Mouse (Mus musculus) forebrain, embryonic 12.5 days (tissue): ENCODE measurements around the gene Atad2b. TPM values are rescaled to one million over a fixed set of nuclear protein-coding genes. Genes with fewer than 3 reads are reported as not detected.
"Not testable (repeated sequence)": the region's sequence is repeated elsewhere in the genome, so short reads cannot be mapped to it uniquely, and the experiment has no call there.

ENCODE experiments used
- ATAC-seq: fragments of 200-750 bp; cut with Nextera tagmentation; 2 replicates; pipeline ENCODE4 v1.8.0; 2017; ENCODE audit warnings: moderate TSS enrichment; ENCODE audit not compliant: low FRiP score
- H3K27ac ChIP-seq: fragments of 300-500 bp; sonication (generic); 2 replicates; pipeline ENCODE4 v1.5.1; 2016; ENCODE audit warnings: mild to moderate bottlenecking
- H3K27me3 ChIP-seq: fragments of 300-500 bp; sonication (generic); 2 replicates; pipeline ENCODE4 v1.6.1; 2016; ENCODE audit warnings: mild to moderate bottlenecking
- H3K36me3 ChIP-seq: fragments of 300-500 bp; sonication (generic); replicated peaks from 2 replicates; pipeline ENCODE4 v1.6.1; 2016; ENCODE audit warnings: mild to moderate bottlenecking
- H3K4me1 ChIP-seq: fragments of 300-500 bp; sonication (generic); 2 replicates; pipeline ENCODE4 v1.6.1; 2016
- H3K4me2 ChIP-seq: fragments of 300-500 bp; sonication (generic); 2 replicates; pipeline ENCODE4 v1.6.1; 2016; ENCODE audit warnings: mild to moderate bottlenecking, moderate library complexity
- H3K4me3 ChIP-seq: fragments of 300-500 bp; sonication (generic); replicated peaks from 2 replicates; pipeline ENCODE4 v1.5.1; 2016; ENCODE audit warnings: mild to moderate bottlenecking
- H3K9ac ChIP-seq: fragments of 300-500 bp; sonication (generic); 2 replicates; pipeline ENCODE4 v1.6.1; 2016; ENCODE audit warnings: mild to moderate bottlenecking
- H3K9me3 ChIP-seq: fragments of 300-500 bp; sonication (generic); 2 replicates; pipeline ENCODE4 v1.6.1; 2016
- WGBS: fragments of 180-500 bp; shearing (Covaris S2); methylation state at CpG from one replicate; pipeline ENCODE4 v1.1.7; 2016; 5-methylcytosine and 5-hydroxymethylcytosine counted together
- polyA plus RNA-seq: library from polyadenylated mRNA; unstranded; fragments of >200 nt; fragmentation: Nextera tagmentation; extraction: Ambion mirVana; gene quantifications from 2 replicates; pipeline ENCODE4 v1.2.1, GENCODE M21; 2016

Atad2b gene
- polyA plus RNA-seq, 1 experiment from 2014 or later = 24.0 TPM

- not testable (repeated sequence) for H3K36me3 ChIP-seq, H3K4me2 ChIP-seq, H3K4me3 ChIP-seq, H3K27me3 ChIP-seq, ATAC-seq, H3K4me1 ChIP-seq, H3K9me3 ChIP-seq, H3K27ac ChIP-seq, H3K9ac ChIP-seq
- WGBS = 95% methylated on average over 4 of the region's 4 CpGs
These were observed 30.6 kb upstream of the Atad2b start for GRCm38 (mm10) chr12:4886581-4886980.

GRCm38 (mm10) chr12:4888739-4889138 is 28.4 kb upstream of the Atad2b start:
- Histone ChIP-seq H3K27ac (no peak overlapping the region), H3K4me1 (no peaks in the 10 kb centered on the region), H3K36me3 (peaks cover 8% of the 10 kb centered on the region), H3K9ac (no peak overlapping the region), H3K4me2 (no peak overlapping the region), H3K4me3 (no peak overlapping the region), H3K27me3 (no peaks in the 10 kb centered on the region), H3K9me3 (no peaks in the 10 kb centered on the region)
- no peak for ATAC-seq

- WGBS = 90% methylated on average over 2 of the region's 2 CpGs
- no peaks in the 10 kb centered on the region for H3K4me1 ChIP-seq
- no peak overlapping the region for H3K4me3 ChIP-seq
- peaks cover 12% of the 10 kb centered on the region for H3K36me3 ChIP-seq
- no peak overlapping the region for H3K4me2 ChIP-seq
- no peak overlapping the region for H3K9ac ChIP-seq
- ATAC-seq = no peak
- no peaks in the 10 kb centered on the region for H3K27me3 ChIP-seq
- H3K9me3 ChIP-seq = no peaks in the 10 kb centered on the region
- H3K27ac ChIP-seq = no peak overlapping the region
These were observed 27.9 kb upstream of the Atad2b start for GRCm38 (mm10) chr12:4889251-4889650.

- 88% methylated on average over 1 of the region's 1 CpGs for WGBS
- H3K27ac ChIP-seq = no peak overlapping the region
- ATAC-seq = no peak
- H3K36me3 ChIP-seq = peaks cover 14% of the 10 kb centered on the region
- H3K9ac ChIP-seq = no peak overlapping the region
- no peaks in the 10 kb centered on the region for H3K4me1 ChIP-seq
- no peak overlapping the region for H3K4me2 ChIP-seq
- H3K9me3 ChIP-seq = no peaks in the 10 kb centered on the region
- no peak overlapping the region for H3K4me3 ChIP-seq
- no peaks in the 10 kb centered on the region for H3K27me3 ChIP-seq
These were observed 27.3 kb upstream of the Atad2b start for GRCm38 (mm10) chr12:4889891-4890290.

GRCm38 (mm10) chr12:4898024-4898423 is 19.1 kb upstream of the Atad2b start:
- Histone ChIP-seq H3K9ac (no peak overlapping the region), H3K36me3 (peaks cover 15% of the 10 kb centered on the region), H3K4me2 (no peak overlapping the region), H3K9me3 (no peaks in the 10 kb centered on the region), H3K4me3 (no peak overlapping the region), H3K27ac (no peak overlapping the region), H3K27me3 (no peaks in the 10 kb centered on the region), H3K4me1 (no peaks in the 10 kb centered on the region)
- WGBS = 90% methylated on average over 5 of the region's 5 CpGs
- no peak for ATAC-seq

- no peak overlapping the region for H3K27ac ChIP-seq
- H3K4me2 ChIP-seq = no peak overlapping the region; the same call in 1 of the 2 replicates
- H3K36me3 ChIP-seq = peaks cover 9% of the 10 kb centered on the region
- WGBS = 83% methylated on average over 7 of the region's 7 CpGs
- H3K9ac ChIP-seq = no peak overlapping the region
- H3K4me3 ChIP-seq = no peak overlapping the region
- no peak for ATAC-seq
- no peaks in the 10 kb centered on the region for H3K4me1 ChIP-seq
- no peaks in the 10 kb centered on the region for H3K27me3 ChIP-seq
- no peaks in the 10 kb centered on the region for H3K9me3 ChIP-seq
These were observed 11.2 kb upstream of the Atad2b start for GRCm38 (mm10) chr12:4905946-4906345.

- no peak for ATAC-seq
- Histone ChIP-seq H3K9ac (0 out of 2 replicates have a peak overlapping the region, but pooled peaks have one; percentile 85), H3K27ac (no peak overlapping the region), H3K4me2 (peak overlapping the region; percentile 77), H3K9me3 (no peaks in the 10 kb centered on the region), H3K4me3 (peak overlapping the region; percentile 73), H3K27me3 (no peaks in the 10 kb centered on the region), H3K4me1 (no peaks in the 10 kb centered on the region), H3K36me3 (peaks cover 4% of the 10 kb centered on the region; the same call in 1 of the 2 replicates)
- WGBS = 65% methylated on average over 7 of the region's 7 CpGs
These were observed 10.7 kb upstream of the Atad2b start for GRCm38 (mm10) chr12:4906476-4906875.

- peak within 1 kb of the TSS; percentile 73 for H3K4me3 ChIP-seq
- peak within 1 kb of the TSS; percentile 85 for H3K9ac ChIP-seq
- H3K4me2 ChIP-seq = peak within 1 kb of the TSS; percentile 77
- H3K27ac ChIP-seq = peak within 1 kb of the TSS; percentile 90
- H3K9me3 ChIP-seq = no peaks in the 10 kb centered on the region
- H3K27me3 ChIP-seq = no peaks in the 10 kb centered on the region
- peak; percentile 94 for ATAC-seq
- H3K36me3 ChIP-seq = no peaks in the 10 kb centered on the region
- under 1% methylated on average over 125 of the region's 125 CpGs for WGBS
- no peaks in the 10 kb centered on the region for H3K4me1 ChIP-seq
These were observed 9.9 kb upstream of the Atad2b start, which contains the start of gene Ubxn2a for GRCm38 (mm10) chr12:4906951-4907906. Gene Ubxn2a, minus strand, starts transcription at chr12:4907705.

GRCm38 (mm10) chr12:4908391-4908790 is 8.8 kb upstream of the Atad2b start:
- Histone ChIP-seq H3K27me3 (no peaks in the 10 kb centered on the region), H3K9ac (no peak overlapping the region), H3K9me3 (no peaks in the 10 kb centered on the region), H3K4me3 (no peak overlapping the region), H3K36me3 (no peaks in the 10 kb centered on the region), H3K4me1 (no peaks in the 10 kb centered on the region), H3K27ac (no peak overlapping the region), H3K4me2 (no peak overlapping the region)
- WGBS = 91% methylated on average over 7 of the region's 7 CpGs
- no peak for ATAC-seq

- H3K9ac ChIP-seq, H3K9me3 ChIP-seq, H3K27me3 ChIP-seq, ATAC-seq, H3K4me2 ChIP-seq, H3K4me3 ChIP-seq, H3K36me3 ChIP-seq, H3K4me1 ChIP-seq, H3K27ac ChIP-seq: not testable (repeated sequence)
- WGBS = 86% methylated on average over 1 of the region's 1 CpGs
These were observed 6.7 kb upstream of the Atad2b start for GRCm38 (mm10) chr12:4910496-4910895.

GRCm38 (mm10) chr12:4911716-4912115 is 5.4 kb upstream of the Atad2b start:
- 74% methylated on average over 4 of the region's 4 CpGs for WGBS
- Histone ChIP-seq H3K4me1 (no peaks in the 10 kb centered on the region), H3K9ac (no peak overlapping the region), H3K27ac (no peak overlapping the region), H3K4me3 (no peak overlapping the region), H3K4me2 (no peak overlapping the region), H3K9me3 (no peaks in the 10 kb centered on the region), H3K36me3 (no peaks in the 10 kb centered on the region), H3K27me3 (no peaks in the 10 kb centered on the region)
- ATAC-seq = no peak

GRCm38 (mm10) chr12:4914441-4914840 is 2.7 kb upstream of the Atad2b start:
- Histone ChIP-seq H3K27me3 (no peaks in the 10 kb centered on the region), H3K27ac (no peak overlapping the region), H3K36me3 (no peaks in the 10 kb centered on the region), H3K4me1 (peaks cover 8% of the 10 kb centered on the region), H3K9me3 (no peaks in the 10 kb centered on the region), H3K4me2 (no peak overlapping the region), H3K4me3 (no peak overlapping the region), H3K9ac (no peak overlapping the region)
- ATAC-seq = no peak
- 38% methylated on average over 3 of the region's 3 CpGs for WGBS

- H3K4me3 ChIP-seq = no peak overlapping the region
- no peak for ATAC-seq
- no peak overlapping the region for H3K9ac ChIP-seq
- no peak overlapping the region for H3K4me2 ChIP-seq
- WGBS = 85% methylated on average over 3 of the region's 3 CpGs
- no peaks in the 10 kb centered on the region for H3K27me3 ChIP-seq
- no peak overlapping the region for H3K27ac ChIP-seq
- H3K9me3 ChIP-seq = no peaks in the 10 kb centered on the region
- no peaks in the 10 kb centered on the region for H3K36me3 ChIP-seq
- peaks cover 12% of the 10 kb centered on the region for H3K4me1 ChIP-seq
These were observed 2.2 kb upstream of the Atad2b start for GRCm38 (mm10) chr12:4914944-4915343.
